Mouse (Mus musculus) liver, embryonic 14.5 days (tissue): ENCODE results near the gene Papola. TPM values are rescaled to one million over a fixed set of nuclear protein-coding genes. Genes with fewer than 3 reads are reported as not detected.

ENCODE experiments used
- ATAC-seq: fragments of 200-750 bp; cut with Nextera tagmentation; 2 replicates; pipeline ENCODE4 v1.8.0; 2017; ENCODE audit warnings: moderate number of reproducible peaks, mild to moderate bottlenecking, moderate library complexity; ENCODE audit not compliant: insufficient read depth
- DNase-seq, 3 experiments: peaks; one replicate each; pipeline ENCODE4 v3.0.0-alpha.2; 2012 to 2013; ENCODE audit warnings: low read depth in 3 of 3, low spot score in 3 of 3
- H3K27ac ChIP-seq: fragments of 300-500 bp; sonication (generic); 2 replicates; pipeline ENCODE4 v1.5.1; 2014; ENCODE audit warnings: moderate library complexity, mild to moderate bottlenecking, control low read depth, inconsistent platforms
- H3K27me3 ChIP-seq: fragments of 300-500 bp; sonication (generic); 2 replicates; pipeline ENCODE4 v1.6.1; 2014; ENCODE audit warnings: mild to moderate bottlenecking, low read length, moderate library complexity; ENCODE audit not compliant: control insufficient read depth, insufficient read depth
- H3K36me3 ChIP-seq: fragments of 300-500 bp; sonication (generic); replicated peaks from 2 replicates; pipeline ENCODE4 v1.6.1; 2014; ENCODE audit warnings: low read depth; ENCODE audit not compliant: control insufficient read depth, insufficient read depth
- H3K4me1 ChIP-seq, 2 experiments: fragments of 200-500 bp in 1 of 2; fragments of 300-500 bp in 1 of 2; sonication (generic) in 1 of 2; replicated peaks; 2 replicates each; pipeline ENCODE4 v1.6.1; 2012 to 2014; ENCODE audit warnings: antibody characterized with exemption in 1 of 2, inconsistent platforms in 1 of 2, low read length in 1 of 2; ENCODE audit not compliant: control insufficient read depth in 2 of 2, insufficient read depth in 2 of 2
- H3K4me2 ChIP-seq: fragments of 300-500 bp; sonication (generic); 2 replicates; pipeline ENCODE4 v1.6.1; 2014; ENCODE audit warnings: low read depth, mild to moderate bottlenecking, control low read depth, moderate library complexity
- H3K4me3 ChIP-seq, 2 experiments: fragments of 200-500 bp in 1 of 2; fragments of 300-500 bp in 1 of 2; sonication (generic) in 1 of 2; 2 replicates each; pipeline ENCODE4 v1.5.1; 2012 to 2014; ENCODE audit warnings: low read depth in 2 of 2, low read length in 2 of 2, mild to moderate bottlenecking in 2 of 2, control low read depth in 1 of 2, inconsistent platforms in 1 of 2, moderate library complexity in 1 of 2; ENCODE audit not compliant: insufficient read depth in 1 of 2
- H3K9ac ChIP-seq: fragments of 300-500 bp; sonication (generic); replicated peaks from 2 replicates; pipeline ENCODE4 v1.6.1; 2014; ENCODE audit warnings: mild to moderate bottlenecking, control low read depth, moderate library complexity
- H3K9me3 ChIP-seq: fragments of 300-500 bp; sonication (generic); 2 replicates; pipeline ENCODE4 v1.6.1; 2016; ENCODE audit warnings: low read length, mixed read lengths; ENCODE audit not compliant: control insufficient read depth
- CTCF ChIP-seq: IDR thresholded peaks from 2 replicates; pipeline ENCODE4 v1.5.1; 2016; ENCODE audit warnings: antibody characterized with exemption, low read depth, control low read depth
- EP300 ChIP-seq: IDR thresholded peaks from 2 replicates; pipeline ENCODE4 v1.6.1; 2016; ENCODE audit warnings: antibody characterized with exemption, low read depth
- WGBS: fragments of 180-500 bp; shearing (Covaris S2); extraction: QIAGEN DNeasy Blood & Tissue Kit; methylation state at CpG from one replicate; pipeline ENCODE4 v1.1.7; 2014; ENCODE audit not compliant: insufficient replicate concordance; 5-methylcytosine and 5-hydroxymethylcytosine counted together
- polyA plus RNA-seq, 2 experiments: library from polyadenylated mRNA; depleted of rRNA in 1 of 2; stranded (reverse) in 1 of 2; unstranded in 1 of 2; fragments of >200 nt; fragmentation: Nextera tagmentation in 1 of 2; extraction: Ambion mirVana in 1 of 2; gene quantifications; 2 replicates each; pipeline versions ENCODE4 v1.2.1 to v1.2.3; 2012 to 2014

Papola gene
- polyA plus RNA-seq, 2 experiments: 57.4 to 79.2 TPM

- DNase-seq: no peak
- TF ChIP-seq EP300: no peak
- no peak for TF ChIP-seq CTCF
- Histone ChIP-seq H3K4me1 (no peaks in the 10 kb centered on the region), H3K9ac (no peak overlapping the region), H3K27me3 (no peaks in the 10 kb centered on the region), H3K27ac (no peak overlapping the region), H3K4me2 (no peak overlapping the region), H3K9me3 (no peaks in the 10 kb centered on the region), H3K36me3 (no peaks in the 10 kb centered on the region), H3K4me3 (no peak overlapping the region)
- ATAC-seq: no peak
- 78% methylated on average over 22 of the region's 22 CpGs for WGBS
These were observed 78.1 kb downstream of the Papola start for GRCm38 (mm10) chr12:105862607-105863006.

GRCm38 (mm10) chr12:105863436-105863835, 78.9 kb downstream of the Papola start:
- Histone ChIP-seq H3K4me1 (no peaks in the 10 kb centered on the region), H3K36me3 (no peaks in the 10 kb centered on the region), H3K27ac (no peak overlapping the region), H3K9ac (no peak overlapping the region), H3K4me2 (no peak overlapping the region), H3K9me3 (no peaks in the 10 kb centered on the region), H3K27me3 (no peaks in the 10 kb centered on the region), H3K4me3 (no peak overlapping the region)
- TF ChIP-seq CTCF: no peak
- no peak for TF ChIP-seq EP300
- 76% methylated on average over 11 of the region's 11 CpGs for WGBS
- DNase-seq: no peak
- no peak for ATAC-seq

DNA sequence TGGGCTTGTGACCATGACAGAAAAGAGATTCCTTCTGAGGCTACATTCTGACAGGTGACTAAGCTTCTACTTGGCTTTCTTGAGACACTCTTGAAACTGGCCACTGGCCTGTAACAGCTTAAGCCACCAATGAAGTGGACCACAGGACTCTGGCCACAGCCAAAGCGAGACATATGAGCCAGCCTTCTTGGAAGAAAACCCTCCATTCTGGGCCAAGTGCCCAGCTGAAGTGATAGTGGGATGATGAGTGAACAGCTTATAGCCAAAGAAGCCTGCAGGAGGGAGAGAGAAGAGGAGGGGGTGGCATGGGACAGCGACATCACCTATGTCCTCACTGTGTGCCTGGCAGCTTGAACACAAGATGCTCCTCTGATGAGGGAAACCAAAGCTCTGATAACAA, 83.2 kb downstream of the Papola start:
- TF ChIP-seq EP300 (no peak), CTCF (no peak)
- DNase-seq (no peak), ATAC-seq (no peak)
- WGBS: 75% methylated on average over 2 of the region's 2 CpGs
- Histone ChIP-seq H3K27me3 (no peaks in the 10 kb centered on the region), H3K9ac (no peak overlapping the region), H3K4me1 (no peaks in the 10 kb centered on the region), H3K4me2 (no peak overlapping the region), H3K27ac (no peak overlapping the region), H3K9me3 (no peaks in the 10 kb centered on the region), H3K36me3 (no peaks in the 10 kb centered on the region), H3K4me3 (no peak overlapping the region)

DNA sequence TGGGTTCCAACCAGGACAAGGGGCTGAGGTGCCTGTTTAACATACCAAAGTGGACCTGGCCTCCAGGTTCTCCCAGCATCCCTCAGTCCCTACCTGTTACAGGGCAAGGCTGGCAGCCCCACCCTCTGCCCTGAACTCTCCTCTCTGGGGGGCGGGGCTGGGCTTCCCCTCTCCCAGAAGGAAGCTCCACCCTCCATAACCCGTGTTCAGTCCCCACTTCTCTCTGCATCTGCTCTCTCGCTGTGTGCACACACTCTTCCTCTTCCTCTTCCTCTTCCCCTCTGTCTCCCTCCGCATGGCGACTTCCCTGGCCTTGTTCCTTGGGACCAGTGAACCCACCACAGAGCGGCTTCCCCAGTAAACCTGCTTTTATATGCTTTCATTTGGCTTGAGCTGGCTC, 84.7 kb downstream of the Papola start:
- 8% methylated on average over 6 of the region's 6 CpGs for WGBS
- TF ChIP-seq EP300 (no peak), CTCF (no peak)
- ATAC-seq: no peak

GRCm38 (mm10) chr12:105869696-105870095, 85.2 kb downstream of the Papola start:
- no peak for ATAC-seq
- H3K4me1 ChIP-seq: no peaks in the 10 kb centered on the region
- TF ChIP-seq EP300 (no peak), CTCF (no peak)

More for the DNA sequence above, 84.7 kb downstream of the Papola start:
- Histone ChIP-seq H3K36me3 (no peaks in the 10 kb centered on the region), H3K4me1 (no peaks in the 10 kb centered on the region), H3K27ac (no peak overlapping the region), H3K9me3 (no peaks in the 10 kb centered on the region), H3K4me2 (no peak overlapping the region), H3K4me3 (no peak overlapping the region), H3K27me3 (no peaks in the 10 kb centered on the region), H3K9ac (no peak overlapping the region)
- no peak for DNase-seq

More at GRCm38 (mm10) chr12:105869696-105870095, 85.2 kb downstream of the Papola start:
- 14% methylated on average over 14 of the region's 14 CpGs for WGBS
- Histone ChIP-seq H3K27ac (no peak overlapping the region), H3K36me3 (no peaks in the 10 kb centered on the region), H3K4me3 (no peak overlapping the region), H3K9me3 (no peaks in the 10 kb centered on the region), H3K9ac (no peak overlapping the region), H3K4me2 (no peak overlapping the region), H3K27me3 (no peaks in the 10 kb centered on the region)
- DNase-seq: no peak
